Mouse (Mus musculus) lung, postnatal 0 days (tissue): ENCODE results near the gene Lpp. TPM values are rescaled to one million over a fixed set of nuclear protein-coding genes. Genes with fewer than 3 reads are reported as not detected.

Source experiments
- ATAC-seq: fragments of 200-750 bp; cut with Nextera tagmentation; 2 replicates; pipeline ENCODE4 v1.8.0; 2017; ENCODE audit warnings: moderate library complexity
- DNase-seq: peaks from one replicate; pipeline ENCODE4 v3.0.0-alpha.2; 2016; ENCODE audit warnings: low spot score
- H3K27ac ChIP-seq: fragments of 300-500 bp; sonication (generic); 2 replicates; pipeline ENCODE4 v1.5.1; 2014; ENCODE audit warnings: antibody characterized with exemption, mild to moderate bottlenecking, low read length, mixed read lengths
- H3K27me3 ChIP-seq: fragments of 300-500 bp; sonication (generic); replicated peaks from 2 replicates; pipeline ENCODE4 v1.6.1; 2014; ENCODE audit warnings: low read length, mixed read lengths; ENCODE audit not compliant: insufficient read depth
- H3K36me3 ChIP-seq: fragments of 300-500 bp; sonication (generic); 2 replicates; pipeline ENCODE4 v1.6.1; 2014; ENCODE audit warnings: low read length, mixed read lengths; ENCODE audit not compliant: insufficient read depth
- H3K4me1 ChIP-seq: fragments of 300-500 bp; sonication (generic); 2 replicates; pipeline ENCODE4 v1.6.1; 2014; ENCODE audit warnings: antibody characterized with exemption, low read depth, low read length, mixed read lengths; ENCODE audit not compliant: insufficient read depth
- H3K4me2 ChIP-seq: fragments of 300-500 bp; sonication (generic); replicated peaks from 2 replicates; pipeline ENCODE4 v1.6.1; 2014; ENCODE audit warnings: low read depth, mild to moderate bottlenecking, low read length, moderate library complexity, mixed read lengths
- H3K4me3 ChIP-seq: fragments of 300-500 bp; sonication (generic); 2 replicates; pipeline ENCODE4 v1.5.1; 2014; ENCODE audit warnings: low read depth, low read length
- H3K9ac ChIP-seq: fragments of 300-500 bp; sonication (generic); replicated peaks from 2 replicates; pipeline ENCODE4 v1.6.1; 2014; ENCODE audit warnings: low read depth, mild to moderate bottlenecking
- H3K9me3 ChIP-seq: fragments of 300-500 bp; sonication (generic); 2 replicates; pipeline ENCODE4 v1.6.1; 2016; ENCODE audit warnings: low read length, mixed read lengths
- CTCF ChIP-seq: IDR thresholded peaks from 2 replicates; pipeline ENCODE4 v1.5.1; 2016; ENCODE audit warnings: antibody characterized with exemption, mild to moderate bottlenecking
- EP300 ChIP-seq: IDR thresholded peaks from 2 replicates; pipeline ENCODE4 v1.6.1; 2016; ENCODE audit warnings: antibody characterized with exemption, mild to moderate bottlenecking, control low read depth
- WGBS: fragments of 180-500 bp; shearing (Covaris S2); extraction: QIAGEN DNeasy Blood & Tissue Kit; methylation state at CpG from one replicate; pipeline ENCODE4 v1.1.7; 2014; 5-methylcytosine and 5-hydroxymethylcytosine counted together
- polyA plus RNA-seq: library from polyadenylated mRNA; unstranded; fragments of >200 nt; fragmentation: Nextera tagmentation; extraction: Ambion mirVana; gene quantifications from 2 replicates; pipeline ENCODE4 v1.2.1, GENCODE M21; 2015

Gene Lpp
- polyA plus RNA-seq, 1 experiment from 2014 or later: 36.8 TPM

- H3K4me1 ChIP-seq: peaks cover 12% of the 10 kb centered on the region; the same call in 1 of the 2 replicates
- H3K9ac ChIP-seq: no peak overlapping the region
- ATAC-seq (no peak), DNase-seq (no peak)
- no peaks in the 10 kb centered on the region for H3K9me3 ChIP-seq
- H3K27ac ChIP-seq: no peak overlapping the region
- 84% methylated on average over 4 of the region's 4 CpGs for WGBS
- H3K36me3 ChIP-seq: no peaks in the 10 kb centered on the region
- no peak overlapping the region for H3K4me2 ChIP-seq
- TF ChIP-seq EP300 (no peak), CTCF (no peak)
- H3K4me3 ChIP-seq: no peak overlapping the region
- H3K27me3 ChIP-seq: no peaks in the 10 kb centered on the region
Observed at GRCm38 (mm10) chr16:24478851-24479250, 85.5 kb downstream of the Lpp start.

GRCm38 (mm10) chr16:24482648-24483047, 89.3 kb downstream of the Lpp start:
- no peak overlapping the region for H3K9ac ChIP-seq
- no peak overlapping the region for H3K4me2 ChIP-seq
- TF ChIP-seq EP300 (no peak), CTCF (no peak)
- no peak overlapping the region for H3K27ac ChIP-seq
- no peaks in the 10 kb centered on the region for H3K36me3 ChIP-seq
- DNase-seq (no peak), ATAC-seq (no peak)
- H3K4me1 ChIP-seq: peaks cover 4% of the 10 kb centered on the region; the same call in 1 of the 2 replicates
- H3K9me3 ChIP-seq: no peaks in the 10 kb centered on the region
- WGBS: 53% methylated on average over 6 of the region's 6 CpGs
- no peaks in the 10 kb centered on the region for H3K27me3 ChIP-seq
- no peak overlapping the region for H3K4me3 ChIP-seq

GRCm38 (mm10) chr16:24483527-24484101, 90.3 kb downstream of the Lpp start:
- Histone ChIP-seq H3K9me3 (no peaks in the 10 kb centered on the region), H3K9ac (no peak overlapping the region), H3K4me2 (no peak overlapping the region), H3K27ac (no peak overlapping the region; the same call in 1 of the 2 replicates), H3K36me3 (no peaks in the 10 kb centered on the region), H3K4me3 (no peak overlapping the region), H3K4me1 (peaks cover 14% of the 10 kb centered on the region; the same call in 1 of the 2 replicates), H3K27me3 (no peaks in the 10 kb centered on the region)
- WGBS: 86% methylated on average over 13 of the region's 13 CpGs
- no peak for DNase-seq
- no peak for TF ChIP-seq CTCF
- no peak for TF ChIP-seq EP300
- ATAC-seq: no peak

- Histone ChIP-seq H3K36me3 (no peaks in the 10 kb centered on the region), H3K9me3 (no peaks in the 10 kb centered on the region), H3K4me1 (peaks cover 41% of the 10 kb centered on the region), H3K4me2 (no peak overlapping the region), H3K4me3 (no peak overlapping the region), H3K9ac (no peak overlapping the region), H3K27ac (peak overlapping the region; percentile 76), H3K27me3 (no peaks in the 10 kb centered on the region)
- peak; percentile 68 for ATAC-seq
- peak; percentile 89 for DNase-seq
- 21% methylated on average over 6 of the region's 6 CpGs for WGBS
- TF ChIP-seq CTCF (peak; percentile 48; the same call in 1 of the 2 replicates), EP300 (peak; percentile 83)
Observed at GRCm38 (mm10) chr16:24487782-24488241, 94.5 kb downstream of the Lpp start.

GRCm38 (mm10) chr16:24489516-24490285, 96.4 kb downstream of the Lpp start:
- H3K9ac ChIP-seq: no peak overlapping the region
- TF ChIP-seq EP300 (no peak), CTCF (peak; percentile 52)
- DNase-seq: peak; percentile 71
- no peaks in the 10 kb centered on the region for H3K27me3 ChIP-seq
- peaks cover 41% of the 10 kb centered on the region for H3K4me1 ChIP-seq
- ATAC-seq: 0 out of 2 replicates have a peak, but pooled peaks have one; percentile 18
- H3K36me3 ChIP-seq: no peaks in the 10 kb centered on the region
- 62% methylated on average over 8 of the region's 8 CpGs for WGBS
- H3K4me2 ChIP-seq: 0 out of 2 replicates have a peak overlapping the region, but pooled peaks have one; percentile 23
- no peak overlapping the region for H3K4me3 ChIP-seq
- no peaks in the 10 kb centered on the region for H3K9me3 ChIP-seq
- H3K27ac ChIP-seq: peak overlapping the region; percentile 84

- no peaks in the 10 kb centered on the region for H3K9me3 ChIP-seq
- peak overlapping the region; percentile 84 for H3K27ac ChIP-seq
- H3K4me3 ChIP-seq: no peak overlapping the region
- peak; percentile 79 for TF ChIP-seq EP300
- peak; percentile 16; the same call in 1 of the 2 replicates for TF ChIP-seq CTCF
- peaks cover 48% of the 10 kb centered on the region for H3K4me1 ChIP-seq
- H3K9ac ChIP-seq: no peak overlapping the region
- DNase-seq (peak; percentile 96), ATAC-seq (peak; percentile 83)
- H3K27me3 ChIP-seq: no peaks in the 10 kb centered on the region
- H3K36me3 ChIP-seq: no peaks in the 10 kb centered on the region
- 32% methylated on average over 18 of the region's 18 CpGs for WGBS
- no peak overlapping the region for H3K4me2 ChIP-seq
Observed at GRCm38 (mm10) chr16:24490751-24491485, 97.6 kb downstream of the Lpp start.
